Mouse (Mus musculus) forebrain, embryonic 15.5 days (tissue): ENCODE results near the gene Nhlrc2. TPM values are rescaled to one million over a fixed set of nuclear protein-coding genes. Genes with fewer than 3 reads are reported as not detected.

Experiments used
- ATAC-seq: fragments of 200-750 bp; cut with Nextera tagmentation; replicated peaks from 2 replicates; pipeline ENCODE4 v1.8.0; 2017; ENCODE audit warnings: mild to moderate bottlenecking, moderate TSS enrichment, moderate library complexity
- H3K27ac ChIP-seq: fragments of 300-500 bp; sonication (generic); replicated peaks from 2 replicates; pipeline ENCODE4 v1.5.1; 2015; ENCODE audit warnings: mild to moderate bottlenecking, inconsistent platforms
- H3K27me3 ChIP-seq: fragments of 300-500 bp; sonication (generic); 2 replicates; pipeline ENCODE4 v1.6.1; 2015; ENCODE audit warnings: inconsistent platforms
- H3K36me3 ChIP-seq: fragments of 300-500 bp; sonication (generic); 2 replicates; pipeline ENCODE4 v1.6.1; 2015; ENCODE audit warnings: mild to moderate bottlenecking, inconsistent platforms
- H3K4me1 ChIP-seq: fragments of 300-500 bp; sonication (generic); 2 replicates; pipeline ENCODE4 v1.6.1; 2015; ENCODE audit warnings: inconsistent platforms
- H3K4me2 ChIP-seq: fragments of 300-500 bp; sonication (generic); replicated peaks from 2 replicates; pipeline ENCODE4 v1.6.1; 2015; ENCODE audit warnings: mild to moderate bottlenecking, inconsistent platforms
- H3K4me3 ChIP-seq: fragments of 300-500 bp; sonication (generic); 2 replicates; pipeline ENCODE4 v1.5.1; 2015; ENCODE audit warnings: mild to moderate bottlenecking, inconsistent platforms
- H3K9ac ChIP-seq: fragments of 300-500 bp; sonication (generic); replicated peaks from 2 replicates; pipeline ENCODE4 v1.6.1; 2015; ENCODE audit warnings: mild to moderate bottlenecking, inconsistent platforms
- H3K9me3 ChIP-seq: fragments of 300-500 bp; sonication (generic); 2 replicates; pipeline ENCODE4 v1.6.1; 2016; ENCODE audit warnings: inconsistent platforms
- WGBS: fragments of 180-500 bp; shearing (Covaris S2); methylation state at CpG from one replicate; pipeline ENCODE4 v1.1.7; 2015; ENCODE audit warnings: mixed read lengths; 5-methylcytosine and 5-hydroxymethylcytosine counted together
- polyA plus RNA-seq: library from polyadenylated mRNA; unstranded; fragments of >200 nt; fragmentation: Nextera tagmentation; extraction: Ambion mirVana; gene quantifications from 2 replicates; pipeline ENCODE4 v1.2.1, GENCODE M21; 2015

Gene Nhlrc2
- polyA plus RNA-seq, 1 experiment from 2014 or later = 11.2 TPM

GRCm38 (mm10) chr19:56543320-56543719 lies 4.7 kb upstream of the Nhlrc2 start:
- Histone ChIP-seq H3K4me2 (no peak overlapping the region), H3K9ac (no peak overlapping the region), H3K9me3 (no peaks in the 10 kb centered on the region), H3K36me3 (0 out of 2 replicates have a peak, but pooled peaks cover 5% of the 10 kb centered on the region), H3K27me3 (no peaks in the 10 kb centered on the region), H3K4me1 (peaks cover 9% of the 10 kb centered on the region), H3K27ac (no peak overlapping the region), H3K4me3 (no peak overlapping the region)
- no peak for ATAC-seq
- 94% methylated on average over 12 of the region's 12 CpGs for WGBS

- peaks cover 17% of the 10 kb centered on the region for H3K4me1 ChIP-seq
- no peaks in the 10 kb centered on the region for H3K9me3 ChIP-seq
- WGBS = 94% methylated on average over 13 of the region's 13 CpGs
- 0 out of 2 replicates have a peak, but pooled peaks cover 2% of the 10 kb centered on the region for H3K36me3 ChIP-seq
- H3K27me3 ChIP-seq = no peaks in the 10 kb centered on the region
- no peak for ATAC-seq
- H3K27ac ChIP-seq = no peak overlapping the region
- no peak overlapping the region for H3K4me3 ChIP-seq
- no peak overlapping the region for H3K9ac ChIP-seq
- no peak overlapping the region for H3K4me2 ChIP-seq
Measured at GRCm38 (mm10) chr19:56544681-56545388, 3.2 kb upstream of the Nhlrc2 start.

- no peak overlapping the region for H3K27ac ChIP-seq
- H3K4me2 ChIP-seq = no peak overlapping the region
- no peak overlapping the region for H3K4me3 ChIP-seq
- H3K36me3 ChIP-seq = 0 out of 2 replicates have a peak, but pooled peaks cover 2% of the 10 kb centered on the region
- no peak overlapping the region for H3K9ac ChIP-seq
- H3K27me3 ChIP-seq = no peaks in the 10 kb centered on the region
- peaks cover 26% of the 10 kb centered on the region for H3K4me1 ChIP-seq
- no peaks in the 10 kb centered on the region for H3K9me3 ChIP-seq
- no peak for ATAC-seq
Measured at GRCm38 (mm10) chr19:56546031-56546430, 2.0 kb upstream of the Nhlrc2 start.

GRCm38 (mm10) chr19:56547456-56548229 lies 418 bp upstream of the Nhlrc2 start, which contains the start of gene Dclre1a:
Gene Dclre1a, minus strand, starts transcription at chr19:56548222.
- Histone ChIP-seq H3K36me3 (peaks cover 13% of the 10 kb centered on the region), H3K9ac (peak within 1 kb of the TSS; percentile 83), H3K27me3 (no peaks in the 10 kb centered on the region), H3K9me3 (no peaks in the 10 kb centered on the region), H3K4me3 (peak within 1 kb of the TSS; percentile 71), H3K4me1 (peaks cover 26% of the 10 kb centered on the region), H3K27ac (peak within 1 kb of the TSS; percentile 89), H3K4me2 (peak within 1 kb of the TSS; percentile 90)
- peak; percentile 79 for ATAC-seq
- WGBS = 11% methylated on average over 20 of the region's 20 CpGs

GRCm38 (mm10) chr19:56549033-56549680 lies 1.1 kb downstream of the Nhlrc2 start:
- 21% methylated on average over 18 of the region's 18 CpGs for WGBS
- Histone ChIP-seq H3K36me3 (peaks cover 23% of the 10 kb centered on the region), H3K9me3 (no peaks in the 10 kb centered on the region), H3K27ac (peak overlapping the region; percentile 89), H3K27me3 (no peaks in the 10 kb centered on the region), H3K4me3 (peak overlapping the region; percentile 71), H3K9ac (peak overlapping the region; percentile 83), H3K4me2 (peak overlapping the region; percentile 90), H3K4me1 (peaks cover 26% of the 10 kb centered on the region)
- ATAC-seq = no peak; the same call in 1 of the 2 replicates

GRCm38 (mm10) chr19:56553177-56553576 lies 5.1 kb downstream of the Nhlrc2 start:
- Histone ChIP-seq H3K9ac (no peak overlapping the region), H3K4me3 (no peak overlapping the region), H3K36me3 (peaks cover 41% of the 10 kb centered on the region), H3K4me1 (peaks cover 17% of the 10 kb centered on the region), H3K27me3 (no peaks in the 10 kb centered on the region), H3K4me2 (no peak overlapping the region), H3K27ac (no peak overlapping the region), H3K9me3 (no peaks in the 10 kb centered on the region)
- 97% methylated on average over 3 of the region's 3 CpGs for WGBS
- no peak for ATAC-seq

GRCm38 (mm10) chr19:56555972-56556371 lies 7.9 kb downstream of the Nhlrc2 start:
- H3K27me3 ChIP-seq = no peaks in the 10 kb centered on the region
- H3K9me3 ChIP-seq = no peaks in the 10 kb centered on the region
- peaks cover 44% of the 10 kb centered on the region for H3K36me3 ChIP-seq
- H3K4me2 ChIP-seq = no peak overlapping the region
- H3K4me1 ChIP-seq = no peaks in the 10 kb centered on the region
- WGBS = 88% methylated on average over 5 of the region's 5 CpGs
- ATAC-seq = no peak
- no peak overlapping the region for H3K4me3 ChIP-seq
- H3K9ac ChIP-seq = no peak overlapping the region
- no peak overlapping the region for H3K27ac ChIP-seq

GRCm38 (mm10) chr19:56562433-56563138 lies 14.5 kb downstream of the Nhlrc2 start:
- H3K9me3 ChIP-seq = no peaks in the 10 kb centered on the region
- no peaks in the 10 kb centered on the region for H3K4me1 ChIP-seq
- WGBS = 92% methylated on average over 9 of the region's 9 CpGs
- H3K4me3 ChIP-seq = no peak overlapping the region
- no peak for ATAC-seq
- no peaks in the 10 kb centered on the region for H3K27me3 ChIP-seq
- peaks cover 3% of the 10 kb centered on the region; the same call in 1 of the 2 replicates for H3K36me3 ChIP-seq
- no peak overlapping the region for H3K4me2 ChIP-seq
- H3K9ac ChIP-seq = no peak overlapping the region
- no peak overlapping the region for H3K27ac ChIP-seq

GRCm38 (mm10) chr19:56563469-56563868 lies 15.4 kb downstream of the Nhlrc2 start:
- H3K27me3 ChIP-seq = no peaks in the 10 kb centered on the region
- H3K36me3 ChIP-seq = peaks cover 3% of the 10 kb centered on the region; the same call in 1 of the 2 replicates
- no peak overlapping the region for H3K27ac ChIP-seq
- H3K4me3 ChIP-seq = no peak overlapping the region
- H3K4me2 ChIP-seq = no peak overlapping the region
- no peaks in the 10 kb centered on the region for H3K9me3 ChIP-seq
- WGBS = 96% methylated on average over 3 of the region's 3 CpGs
- H3K9ac ChIP-seq = no peak overlapping the region
- no peaks in the 10 kb centered on the region for H3K4me1 ChIP-seq
- ATAC-seq = no peak

- no peak overlapping the region for H3K4me3 ChIP-seq
- no peaks in the 10 kb centered on the region for H3K27me3 ChIP-seq
- H3K9ac ChIP-seq = no peak overlapping the region
- H3K9me3 ChIP-seq = no peaks in the 10 kb centered on the region
- no peaks in the 10 kb centered on the region for H3K36me3 ChIP-seq
- no peak for ATAC-seq
- H3K4me2 ChIP-seq = no peak overlapping the region
- WGBS = 71% methylated on average over 6 of the region's 6 CpGs
- no peak overlapping the region for H3K27ac ChIP-seq
- no peaks in the 10 kb centered on the region for H3K4me1 ChIP-seq
Measured at GRCm38 (mm10) chr19:56565358-56565757, 17.3 kb downstream of the Nhlrc2 start.

- no peak for ATAC-seq
- no peak overlapping the region for H3K27ac ChIP-seq
- H3K4me1 ChIP-seq = no peaks in the 10 kb centered on the region
- H3K9ac ChIP-seq = no peak overlapping the region
- H3K36me3 ChIP-seq = 0 out of 2 replicates have a peak, but pooled peaks cover 2% of the 10 kb centered on the region
- no peak overlapping the region for H3K4me3 ChIP-seq
- H3K27me3 ChIP-seq = no peaks in the 10 kb centered on the region
- no peaks in the 10 kb centered on the region for H3K9me3 ChIP-seq
- WGBS = 92% methylated on average over 4 of the region's 4 CpGs
- H3K4me2 ChIP-seq = no peak overlapping the region
Measured at GRCm38 (mm10) chr19:56566041-56566440, 18.0 kb downstream of the Nhlrc2 start.
